Mouse (Mus musculus): ENCODE results near the gene Ccr1. TPM values are rescaled to one million over a fixed set of nuclear protein-coding genes. Genes with fewer than 3 reads are reported as not detected.
"Not testable (repeated sequence)": the region's sequence is repeated elsewhere in the genome, so short reads cannot be mapped to it uniquely, and the experiment has no call there.

Ccr1 gene
- total and polyA plus RNA-seq, 3 experiments, result 0.03 to 3.9 (median 2.2) TPM

DNA sequence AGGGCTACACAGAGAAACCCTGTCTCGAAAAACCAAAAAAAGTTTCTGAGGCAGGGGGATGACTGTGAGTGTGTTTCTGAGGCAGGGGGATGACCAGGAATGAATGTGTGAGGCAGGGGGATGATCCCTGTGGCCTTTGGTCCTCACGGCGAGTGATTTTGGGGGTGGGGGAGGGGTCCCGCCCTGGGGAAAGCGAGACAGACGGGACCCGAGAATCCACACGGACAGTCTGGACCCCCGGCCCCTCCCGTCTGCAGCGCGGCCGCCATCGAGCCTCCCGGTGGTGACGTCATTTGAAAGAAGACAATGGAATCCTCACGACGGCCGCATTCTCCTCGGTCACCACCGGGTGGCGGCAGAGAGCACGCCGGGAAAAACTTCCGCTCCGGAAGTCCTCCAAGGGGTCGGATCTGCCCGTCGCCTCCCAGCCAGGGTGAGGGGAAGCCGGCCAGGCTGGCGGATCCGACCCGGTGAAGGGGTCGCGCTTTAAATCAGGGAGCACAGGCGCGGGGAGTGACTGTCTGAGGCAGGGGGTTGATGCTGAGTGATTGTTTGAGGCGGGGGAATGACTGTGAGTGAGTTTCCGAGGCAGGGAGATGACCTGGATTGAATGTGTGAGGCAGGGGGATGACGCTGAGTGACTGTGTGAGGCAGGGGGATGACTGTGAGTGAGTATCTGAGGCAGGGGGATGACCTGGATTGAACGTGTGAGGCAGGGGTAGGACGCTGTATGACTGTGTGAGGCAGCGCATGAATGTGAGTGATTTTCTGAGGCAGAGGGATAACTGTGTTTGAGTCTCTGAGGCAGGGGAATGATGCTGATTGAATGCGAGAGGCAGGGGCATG lies 43.2 kb downstream of the Ccr1 start:
- Histone ChIP-seq H3K4me3 (ENCODE audit: low read depth, low read length) (peak overlapping the region; percentile 64), H3K27me3 (ENCODE audit: insufficient read depth, low read length) (no peaks in the 10 kb centered on the region), H3K36me3 (replicated peaks) (peaks cover 31% of the 10 kb centered on the region), H3K4me1 (ENCODE audit: insufficient read depth, low read depth, low read length) (peaks cover 44% of the 10 kb centered on the region), H3K9me3 (replicated peaks) (peaks cover 5% of the 10 kb centered on the region)
- peak; percentile 95 for DNase-seq (ENCODE audit: low spot score)
- no peak for TF ChIP-seq POLR2AphosphoS5 (IDR thresholded peaks at IDR 0.05; ENCODE audit: insufficient replicate concordance, low read depth, low read length)
- no peak for TF ChIP-seq CTCF (IDR thresholded peaks at IDR 0.05; ENCODE audit: low read depth, low read length)
- TF ChIP-seq TAL1 (conservative IDR thresholded peaks at IDR 0.05; ENCODE audit: low read depth, low read length), result no peak
- no peak for TF ChIP-seq GATA2 (IDR thresholded peaks at IDR 0.05; ENCODE audit: borderline replicate concordance, low read depth, low read length)
- TF ChIP-seq GATA1 (IDR thresholded peaks at IDR 0.05; ENCODE audit: borderline replicate concordance, low read length), result no peak
- ATAC-seq (ENCODE audit: extremely low read depth, insufficient number of reproducible peaks, low FRiP score, poor library complexity, severe bottlenecking), result peak; percentile 59

- peaks cover 5% of the 10 kb centered on the region for H3K9me3 ChIP-seq (replicated peaks)
- H3K4me1 ChIP-seq (ENCODE audit: insufficient read depth, low read depth, low read length), result peaks cover 37% of the 10 kb centered on the region
- ATAC-seq (ENCODE audit: extremely low read depth, insufficient number of reproducible peaks, low FRiP score, poor library complexity, severe bottlenecking), result peak; percentile 40; the same call in 1 of the 2 replicates
- H3K4me3 ChIP-seq (ENCODE audit: low read depth, low read length), result peak overlapping the region; percentile 64
- TF ChIP-seq GATA1 (IDR thresholded peaks at IDR 0.05; ENCODE audit: borderline replicate concordance, low read length) (no peak), GATA2 (IDR thresholded peaks at IDR 0.05; ENCODE audit: borderline replicate concordance, low read depth, low read length) (no peak), CTCF (IDR thresholded peaks at IDR 0.05; ENCODE audit: low read depth, low read length) (no peak), POLR2AphosphoS5 (IDR thresholded peaks at IDR 0.05; ENCODE audit: insufficient replicate concordance, low read depth, low read length) (no peak), TAL1 (conservative IDR thresholded peaks at IDR 0.05; ENCODE audit: low read depth, low read length) (no peak)
- H3K36me3 ChIP-seq (replicated peaks), result peaks cover 26% of the 10 kb centered on the region
- DNase-seq (ENCODE audit: low spot score), result peak; percentile 100
- no peaks in the 10 kb centered on the region for H3K27me3 ChIP-seq (ENCODE audit: insufficient read depth, low read length)
Observed at GRCm38 (mm10) chr9:123924589-123925066, 43.9 kb downstream of the Ccr1 start.

- ATAC-seq (ENCODE audit: extremely low read depth, insufficient number of reproducible peaks, low FRiP score, poor library complexity, severe bottlenecking); DNase-seq (ENCODE audit: low spot score); H3K27me3 ChIP-seq (ENCODE audit: insufficient read depth, low read length); H3K9me3 ChIP-seq (replicated peaks); H3K4me3 ChIP-seq (ENCODE audit: low read depth, low read length): not testable (repeated sequence)
- H3K36me3 ChIP-seq (replicated peaks), result peaks cover 24% of the 10 kb centered on the region
- H3K4me1 ChIP-seq (ENCODE audit: insufficient read depth, low read depth, low read length), result peaks cover 31% of the 10 kb centered on the region
Observed at GRCm38 (mm10) chr9:123924035-123924434, 44.5 kb downstream of the Ccr1 start.

DNA sequence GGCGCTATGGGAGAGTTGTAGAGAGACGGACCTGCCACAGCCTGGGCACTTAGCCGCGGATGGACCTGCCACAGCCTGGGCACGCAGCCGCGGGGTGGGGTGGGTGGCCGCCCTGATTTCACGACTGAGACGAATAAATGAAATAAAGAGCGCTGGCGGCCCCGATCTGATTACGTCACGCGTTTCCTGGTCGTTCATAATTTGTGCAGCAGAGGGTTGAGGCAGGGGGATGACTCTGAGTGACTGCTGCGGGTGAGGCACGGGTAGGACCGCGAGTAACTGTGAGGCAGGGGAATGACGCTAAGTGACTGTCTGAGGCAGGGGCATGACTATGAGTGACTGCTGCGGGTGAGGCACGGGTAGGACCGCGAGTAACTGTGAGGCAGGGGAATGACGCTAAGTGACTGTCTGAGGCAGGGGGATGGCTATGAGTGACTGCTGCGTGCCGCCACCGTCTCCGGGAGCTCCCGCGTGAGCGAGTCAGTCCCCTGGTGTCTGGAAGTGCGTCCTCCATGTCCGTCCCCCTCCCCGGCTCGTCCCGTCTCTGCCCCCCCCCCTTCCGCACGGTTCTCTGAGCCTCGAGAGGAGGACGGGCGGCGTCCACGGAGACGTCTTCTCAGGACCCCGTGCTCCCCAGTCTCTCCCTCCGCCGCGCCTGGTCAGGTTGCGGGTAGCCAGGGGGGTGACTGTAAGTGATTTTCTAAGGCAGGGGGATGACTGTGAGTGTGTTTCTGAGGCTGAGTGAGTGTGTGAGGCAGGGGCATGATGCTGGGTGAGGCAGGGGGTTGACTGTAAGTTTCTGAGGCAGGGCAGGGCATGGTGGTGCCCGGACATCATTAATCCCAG lies 45.1 kb downstream of the Ccr1 start:
- TF ChIP-seq TAL1 (conservative IDR thresholded peaks at IDR 0.05; ENCODE audit: low read depth, low read length) (no peak), CTCF (IDR thresholded peaks at IDR 0.05; ENCODE audit: low read depth, low read length) (no peak), GATA2 (IDR thresholded peaks at IDR 0.05; ENCODE audit: borderline replicate concordance, low read depth, low read length) (no peak), POLR2AphosphoS5 (IDR thresholded peaks at IDR 0.05; ENCODE audit: insufficient replicate concordance, low read depth, low read length) (no peak), GATA1 (IDR thresholded peaks at IDR 0.05; ENCODE audit: borderline replicate concordance, low read length) (no peak)
- ATAC-seq (ENCODE audit: extremely low read depth, insufficient number of reproducible peaks, low FRiP score, poor library complexity, severe bottlenecking), result no peak

More for the DNA sequence above, 45.1 kb downstream of the Ccr1 start:
- Histone ChIP-seq H3K27me3 (ENCODE audit: insufficient read depth, low read length) (no peaks in the 10 kb centered on the region), H3K36me3 (replicated peaks) (peaks cover 20% of the 10 kb centered on the region), H3K4me3 (ENCODE audit: low read depth, low read length) (no peak overlapping the region), H3K4me1 (ENCODE audit: insufficient read depth, low read depth, low read length) (peaks cover 24% of the 10 kb centered on the region), H3K9me3 (replicated peaks) (peaks cover 5% of the 10 kb centered on the region)
- no peak for DNase-seq (ENCODE audit: low spot score)

Other genes with a start within 250 kb of the Ccr1 start
- not detected in 2 replicates for gene Cxcr6, start 162.2 kb downstream of the Ccr1 start, total RNA-seq (2014; fragmentation: Nextera tagmentation)
- 0.12 and 0.27 TPM in 2 replicates for gene Cxcr6, start 162.2 kb downstream of the Ccr1 start, total RNA-seq (2017)
- not detected in 2 replicates for gene Cxcr6, start 162.2 kb downstream of the Ccr1 start, polyA plus RNA-seq (2012)
- gene Fyco1, start 116.8 kb downstream of the Ccr1 start, total RNA-seq (2014; fragmentation: Nextera tagmentation), result 29.6 and 30.5 TPM in 2 replicates
- gene Fyco1, start 116.8 kb downstream of the Ccr1 start, total RNA-seq (2017), result 11.8 and 12.1 TPM in 2 replicates
- 2.2 and 2.4 TPM in 2 replicates for gene Fyco1, start 116.8 kb downstream of the Ccr1 start, polyA plus RNA-seq (2012)
- gene Xcr1, start 106.7 kb downstream of the Ccr1 start, total RNA-seq (2014; fragmentation: Nextera tagmentation), result not detected in 2 replicates
- gene Xcr1, start 106.7 kb downstream of the Ccr1 start, total RNA-seq (2017), result 0.06 and 0.11 TPM in 2 replicates
- gene Xcr1, start 106.7 kb downstream of the Ccr1 start, polyA plus RNA-seq (2012), result not detected in 2 replicates
- not detected in 2 replicates for gene Ccr1l1, start 9.7 kb upstream of the Ccr1 start, total RNA-seq (2014; fragmentation: Nextera tagmentation)
- 0.11 and 0.46 TPM in 2 replicates for gene Ccr1l1, start 9.7 kb upstream of the Ccr1 start, total RNA-seq (2017)
- not detected in 2 replicates for gene Ccr1l1, start 9.7 kb upstream of the Ccr1 start, polyA plus RNA-seq (2012)
- 0.34 TPM in 1 of 2 replicates, not detected in the other for gene Ccr3, start 53.3 kb upstream of the Ccr1 start, total RNA-seq (2014; fragmentation: Nextera tagmentation)
- gene Ccr3, start 53.3 kb upstream of the Ccr1 start, total RNA-seq (2017), result 0.11 and 0.12 TPM in 2 replicates
- gene Ccr3, start 53.3 kb upstream of the Ccr1 start, polyA plus RNA-seq (2012), result not detected in 2 replicates
- gene Ccr2, start 133.3 kb upstream of the Ccr1 start, total RNA-seq (2014; fragmentation: Nextera tagmentation), result 0.24 TPM in 1 of 2 replicates, not detected in the other
- gene Ccr2, start 133.3 kb upstream of the Ccr1 start, total RNA-seq (2017), result 0.46 and 0.93 TPM in 2 replicates
- not detected in 2 replicates for gene Ccr2, start 133.3 kb upstream of the Ccr1 start, polyA plus RNA-seq (2012)
- not detected in 2 replicates for gene Ccr5, start 152.9 kb upstream of the Ccr1 start, total RNA-seq (2014; fragmentation: Nextera tagmentation)
- gene Ccr5, start 152.9 kb upstream of the Ccr1 start, total RNA-seq (2017), result 0.17 and 0.22 TPM in 2 replicates
- not detected in 2 replicates for gene Ccr5, start 152.9 kb upstream of the Ccr1 start, polyA plus RNA-seq (2012)